11 mouse cellular contexts compared by ENCODE assay signal in genomic region chr7:73141167-73141566, GRCm38 (mm10).
DNase-seq lines count a peak whose midpoint lies in the region; ATAC-seq lines count a peak whose summit lies in the region.
"Had no signal": no experiment of that assay in that cellular context is flagged by ENCODE, and none has a peak within 500 bp of the region (broad histone marks: within the 10 kb centered on the region; RNA-seq: fewer than 3 reads in every experiment).

No protein-coding gene starts in this region.

- WGBS in lung, embryonic 16.5 days: 10% methylated on average over 5 of the region's 5 CpGs
- 0% methylated on average over 5 of the region's 5 CpGs for WGBS in forebrain, embryonic 10.5 days
- 0% methylated on average over 5 of the region's 5 CpGs for whole genome bisulfite sequencing in limb, embryonic 11.5 days
- 3% methylated on average over 5 of the region's 5 CpGs for WGBS in neural tube, embryonic 14.5 days

- H3K4me2 ChIP-seq in lung, embryonic 16.5 days (ENCODE audit: low read depth, low read length): no peak overlapping the region
- H3K4me2 ChIP-seq in limb, embryonic 11.5 days (ENCODE audit: low read depth, severe bottlenecking): no peak overlapping the region
- no peak overlapping the region for H3K4me2 ChIP-seq in neural tube, embryonic 14.5 days (ENCODE audit: low read depth, low read length)
- H3K4me2 ChIP-seq: liver, embryonic 15.5 days had no signal

- 0 out of 2 replicates have a peak, but pooled peaks cover 4% of the 10 kb centered on the region for H3K4me1 ChIP-seq in lung, embryonic 16.5 days (replicated peaks; ENCODE audit: control insufficient read depth, insufficient read depth, low read length)
- peaks cover 93% of the 10 kb centered on the region for H3K4me1 ChIP-seq in forebrain, embryonic 10.5 days
- H3K4me1 ChIP-seq in limb, embryonic 11.5 days (ENCODE audit: control insufficient read depth, insufficient read depth, low read length): peaks cover 26% of the 10 kb centered on the region
- H3K4me1 ChIP-seq in neural tube, embryonic 14.5 days (ENCODE audit: control insufficient read depth, insufficient read depth, low read length): peaks cover 12% of the 10 kb centered on the region
- H3K4me1 ChIP-seq: liver, embryonic 15.5 days had no signal

- no peaks in the 10 kb centered on the region for H3K27me3 ChIP-seq in lung, embryonic 16.5 days (ENCODE audit: control insufficient read depth, insufficient read depth, low read depth, low read length)
- peaks cover 72% of the 10 kb centered on the region for H3K27me3 ChIP-seq in forebrain, embryonic 10.5 days (ENCODE audit: poor library complexity, severe bottlenecking)
- no peaks in the 10 kb centered on the region for H3K27me3 ChIP-seq in limb, embryonic 11.5 days (ENCODE audit: control insufficient read depth, insufficient read depth, low read length)
- no peaks in the 10 kb centered on the region for H3K27me3 ChIP-seq in neural tube, embryonic 14.5 days (ENCODE audit: control insufficient read depth, insufficient read depth, low read length)

- H3K4me3 ChIP-seq in lung, embryonic 16.5 days (ENCODE audit: low read length): no peak overlapping the region
- no peak overlapping the region; the same call in 1 of the 2 replicates for H3K4me3 ChIP-seq in forebrain, embryonic 10.5 days
- H3K4me3 ChIP-seq in limb, embryonic 11.5 days (ENCODE audit: low read depth, low read length): no peak overlapping the region
- H3K4me3 ChIP-seq in neural tube, embryonic 14.5 days (ENCODE audit: low read depth, low read length): no peak overlapping the region
- H3K4me3 ChIP-seq: liver, embryonic 15.5 days had no signal

- no peaks in the 10 kb centered on the region for H3K9me3 ChIP-seq in lung, embryonic 16.5 days (ENCODE audit: control insufficient read depth, low read length)
- no peaks in the 10 kb centered on the region for H3K9me3 ChIP-seq in forebrain, embryonic 10.5 days
- no peaks in the 10 kb centered on the region for H3K9me3 ChIP-seq in limb, embryonic 11.5 days (ENCODE audit: control insufficient read depth, low read length)
- H3K9me3 ChIP-seq in neural tube, embryonic 14.5 days (ENCODE audit: control insufficient read depth, low read length): no peaks in the 10 kb centered on the region
- H3K9me3 ChIP-seq: liver, embryonic 15.5 days had no signal

- H3K36me3 ChIP-seq in lung, embryonic 16.5 days (ENCODE audit: control insufficient read depth, insufficient read depth, low read length): no peaks in the 10 kb centered on the region
- H3K36me3 ChIP-seq in forebrain, embryonic 10.5 days (replicated peaks): no peaks in the 10 kb centered on the region
- no peaks in the 10 kb centered on the region for H3K36me3 ChIP-seq in limb, embryonic 11.5 days (ENCODE audit: control insufficient read depth, insufficient read depth, low read length)
- no peaks in the 10 kb centered on the region for H3K36me3 ChIP-seq in neural tube, embryonic 14.5 days (ENCODE audit: control insufficient read depth, insufficient read depth, low read length)
- H3K36me3 ChIP-seq: liver, embryonic 15.5 days had no signal

- peak; percentile 47; the same call in 1 of the 2 replicates for ATAC-seq in lung, embryonic 16.5 days (ENCODE audit: low read depth)
- ATAC-seq in limb, embryonic 11.5 days (ENCODE audit: insufficient number of reproducible peaks, low FRiP score, low TSS enrichment, low read depth): peak; percentile 67
- ATAC-seq in neural tube, embryonic 14.5 days (ENCODE audit: low read depth): 0 out of 2 replicates have a peak, but pooled peaks have one; percentile 52
- ATAC-seq: activated CD4-positive, CD25-positive, alpha-beta regulatory T cell, adult 4 months had no signal

- DNase-seq in lung, postnatal 14 days: no peak
- DNase-seq in forebrain, embryonic 10.5 days (ENCODE audit: extremely low spot score, low spot score): peak; percentile 85
- DNase-seq in limb, embryonic 11.5 days (ENCODE audit: low spot score): peak; percentile 77
- no peak for DNase-seq in testis, postnatal 10 days (ENCODE audit: low spot score)
- DNase-seq in frontal cortex, postnatal 10 days (ENCODE audit: low spot score in 2 of 2): no peak
- DNase-seq in urinary bladder, adult 2 months (ENCODE audit: low spot score): no peak
- DNase-seq: layer of hippocampus, adult 9-11 months had no signal

- H3K27ac ChIP-seq in lung, embryonic 16.5 days (ENCODE audit: low read length): no peak overlapping the region
- H3K27ac ChIP-seq in forebrain, embryonic 10.5 days: peak overlapping the region; percentile 81
- H3K27ac ChIP-seq in limb, embryonic 11.5 days (replicated peaks; ENCODE audit: low read depth, low read length): no peak overlapping the region
- no peak overlapping the region for H3K27ac ChIP-seq in neural tube, embryonic 14.5 days (ENCODE audit: low read depth, low read length)
- H3K27ac ChIP-seq: liver, embryonic 15.5 days had no signal

- H3K9ac ChIP-seq in lung, embryonic 16.5 days (ENCODE audit: low read length): no peak overlapping the region
- H3K9ac ChIP-seq in limb, embryonic 11.5 days (ENCODE audit: low read length): no peak overlapping the region
- no peak overlapping the region for H3K9ac ChIP-seq in neural tube, embryonic 14.5 days (replicated peaks; ENCODE audit: low read depth, low read length)
- H3K9ac ChIP-seq: liver, embryonic 15.5 days had no signal

Comparison
In these comparisons a context has a peak if more than half of its experiments do, and no peak if none do; other contexts are left out.
1. DNase-seq: peak in forebrain, embryonic 10.5 days (single experiment) and limb, embryonic 11.5 days (single experiment); none in lung, postnatal 14 days (single experiment), testis, postnatal 10 days (single experiment), frontal cortex, postnatal 10 days (0 of 2) and urinary bladder, adult 2 months (single experiment).
2. Peak in every context shown above with its lines, with median percentiles within 50 percentile points of each other: ATAC-seq.